Mouse (Mus musculus) CH12.LX (cell line): ENCODE results near the gene Gm10477.

Source experiments
- BHLHE40 ChIP-seq: IDR thresholded peaks from 2 replicates; pipeline ENCODE4 v1.6.1; 2011; ENCODE audit warnings: mild to moderate bottlenecking, low read depth, low read length, improper control_type of control experiment
- GABPA ChIP-seq: IDR thresholded peaks from 2 replicates; pipeline ENCODE4 v1.6.1; 2012; ENCODE audit warnings: low read depth, low read length, improper control_type of control experiment, inconsistent platforms; ENCODE audit not compliant: insufficient replicate concordance
- POLR2A ChIP-seq: IDR thresholded peaks from 2 replicates; pipeline ENCODE4 v1.6.1; 2011; ENCODE audit warnings: low read depth, mild to moderate bottlenecking, improper control_type of control experiment, low read length
- USF1 ChIP-seq: IDR thresholded peaks from 2 replicates; pipeline ENCODE4 v1.6.1; 2014; ENCODE audit warnings: low read depth, mild to moderate bottlenecking, inconsistent platforms, low read length, improper control_type of control experiment

- TF ChIP-seq POLR2A (no peak), GABPA (no peak), USF1 (no peak), BHLHE40 (no peak)
These were observed 25.0 kb downstream of the Gm10477 start, which contains the start of gene Gm648 for GRCm38 (mm10) chrX:56549506-56549905.
